Mouse (Mus musculus) midbrain, embryonic 11.5 days (tissue): ENCODE measurements around the gene Gm13030. TPM values are rescaled to one million over a fixed set of nuclear protein-coding genes. Genes with fewer than 3 reads are reported as not detected.

ENCODE experiments used
- ATAC-seq: fragments of 200-750 bp; cut with Nextera tagmentation; 2 replicates; pipeline ENCODE4 v1.8.0; 2017; ENCODE audit warnings: moderate TSS enrichment, moderate library complexity; ENCODE audit not compliant: low FRiP score
- DNase-seq: peaks from one replicate; pipeline ENCODE4 v3.0.0; 2015; ENCODE audit warnings: low spot score; ENCODE audit errors: missing footprints
- H3K27ac ChIP-seq: fragments of 300-500 bp; sonication (generic); 2 replicates; pipeline ENCODE4 v1.5.1; 2014; ENCODE audit warnings: low read depth, low read length
- H3K27me3 ChIP-seq: fragments of 300-500 bp; sonication (generic); 2 replicates; pipeline ENCODE4 v1.6.1; 2014; ENCODE audit warnings: mild to moderate bottlenecking, low read length, moderate library complexity, mixed read lengths; ENCODE audit not compliant: control insufficient read depth, insufficient read depth
- H3K36me3 ChIP-seq: fragments of 300-500 bp; sonication (generic); 2 replicates; pipeline ENCODE4 v1.6.1; 2014; ENCODE audit warnings: mild to moderate bottlenecking, low read length, moderate library complexity, mixed read lengths; ENCODE audit not compliant: control insufficient read depth, insufficient read depth
- H3K4me1 ChIP-seq: fragments of 300-500 bp; sonication (generic); 2 replicates; pipeline ENCODE4 v1.6.1; 2014; ENCODE audit warnings: low read length; ENCODE audit not compliant: control insufficient read depth, insufficient read depth
- H3K4me2 ChIP-seq: fragments of 300-500 bp; sonication (generic); 2 replicates; pipeline ENCODE4 v1.6.1; 2014; ENCODE audit warnings: mild to moderate bottlenecking, moderate library complexity
- H3K4me3 ChIP-seq: fragments of 300-500 bp; sonication (generic); 2 replicates; pipeline ENCODE4 v1.5.1; 2014; ENCODE audit warnings: low read depth, low read length
- H3K9ac ChIP-seq: fragments of 300-500 bp; sonication (generic); 2 replicates; pipeline ENCODE4 v1.6.1; 2014; ENCODE audit warnings: low read length
- H3K9me3 ChIP-seq: fragments of 300-500 bp; sonication (generic); 2 replicates; pipeline ENCODE4 v1.6.1; 2016; ENCODE audit warnings: low read length; ENCODE audit not compliant: control insufficient read depth
- WGBS: fragments of 180-500 bp; shearing (Covaris S2); extraction: QIAGEN DNeasy Blood & Tissue Kit; methylation state at CpG from one replicate; pipeline ENCODE4 v1.1.7; 2014; 5-methylcytosine and 5-hydroxymethylcytosine counted together
- polyA plus RNA-seq: library from polyadenylated mRNA; unstranded; fragments of >200 nt; fragmentation: Nextera tagmentation; extraction: Ambion mirVana; gene quantifications from 2 replicates; pipeline ENCODE4 v1.2.1, GENCODE M21; 2014

Gene Gm13030
- polyA plus RNA-seq, 1 experiment from 2014 or later: not detected

- H3K9ac ChIP-seq: peak overlapping the region; percentile 29; the same call in 1 of the 2 replicates
- WGBS: 10% methylated on average over 9 of the region's 9 CpGs
- no peak overlapping the region for H3K27ac ChIP-seq
- DNase-seq (peak; percentile 92), ATAC-seq (no peak)
- peak overlapping the region; percentile 23 for H3K4me3 ChIP-seq
- no peaks in the 10 kb centered on the region for H3K27me3 ChIP-seq
- no peaks in the 10 kb centered on the region for H3K4me1 ChIP-seq
- H3K4me2 ChIP-seq: peak overlapping the region; percentile 48
- no peaks in the 10 kb centered on the region for H3K9me3 ChIP-seq
- H3K36me3 ChIP-seq: no peaks in the 10 kb centered on the region
These were observed 14.5 kb downstream of the Gm13030 start for GRCm38 (mm10) chr4:138859245-138859644.

GRCm38 (mm10) chr4:138858446-138858845, 15.3 kb downstream of the Gm13030 start:
- Histone ChIP-seq H3K27ac (no peak overlapping the region), H3K4me2 (no peak overlapping the region), H3K27me3 (no peaks in the 10 kb centered on the region), H3K36me3 (no peaks in the 10 kb centered on the region), H3K9ac (no peak overlapping the region), H3K4me1 (no peaks in the 10 kb centered on the region), H3K9me3 (no peaks in the 10 kb centered on the region), H3K4me3 (no peak overlapping the region)
- ATAC-seq (no peak), DNase-seq (no peak)
- WGBS: 85% methylated on average over 15 of the region's 15 CpGs

GRCm38 (mm10) chr4:138857576-138857975, 16.2 kb downstream of the Gm13030 start:
- no peaks in the 10 kb centered on the region for H3K9me3 ChIP-seq
- H3K27me3 ChIP-seq: no peaks in the 10 kb centered on the region
- DNase-seq (no peak), ATAC-seq (no peak)
- H3K4me2 ChIP-seq: no peak overlapping the region
- no peaks in the 10 kb centered on the region for H3K36me3 ChIP-seq
- H3K4me3 ChIP-seq: no peak overlapping the region
- no peaks in the 10 kb centered on the region for H3K4me1 ChIP-seq
- H3K9ac ChIP-seq: no peak overlapping the region
- WGBS: 90% methylated on average over 10 of the region's 10 CpGs
- H3K27ac ChIP-seq: no peak overlapping the region

GRCm38 (mm10) chr4:138856491-138856890, 17.3 kb downstream of the Gm13030 start:
- no peaks in the 10 kb centered on the region for H3K36me3 ChIP-seq
- no peak overlapping the region for H3K9ac ChIP-seq
- H3K27ac ChIP-seq: no peak overlapping the region
- DNase-seq (peak; percentile 95), ATAC-seq (no peak)
- H3K9me3 ChIP-seq: no peaks in the 10 kb centered on the region
- WGBS: 39% methylated on average over 7 of the region's 7 CpGs
- no peak overlapping the region for H3K4me3 ChIP-seq
- H3K4me2 ChIP-seq: no peak overlapping the region
- H3K27me3 ChIP-seq: no peaks in the 10 kb centered on the region
- no peaks in the 10 kb centered on the region for H3K4me1 ChIP-seq

GRCm38 (mm10) chr4:138855092-138855632, 18.6 kb downstream of the Gm13030 start:
- H3K4me1 ChIP-seq: no peaks in the 10 kb centered on the region
- no peak overlapping the region for H3K4me3 ChIP-seq
- H3K27me3 ChIP-seq: no peaks in the 10 kb centered on the region
- 90% methylated on average over 9 of the region's 9 CpGs for WGBS
- no peaks in the 10 kb centered on the region for H3K36me3 ChIP-seq
- no peaks in the 10 kb centered on the region for H3K9me3 ChIP-seq
- no peak for DNase-seq
- H3K9ac ChIP-seq: no peak overlapping the region; the same call in 1 of the 2 replicates
- H3K4me2 ChIP-seq: no peak overlapping the region
- no peak for ATAC-seq
- H3K27ac ChIP-seq: no peak overlapping the region

- DNase-seq (no peak), ATAC-seq (no peak)
- no peaks in the 10 kb centered on the region for H3K4me1 ChIP-seq
- H3K9me3 ChIP-seq: no peaks in the 10 kb centered on the region
- no peaks in the 10 kb centered on the region for H3K27me3 ChIP-seq
- H3K27ac ChIP-seq: no peak overlapping the region
- no peaks in the 10 kb centered on the region for H3K36me3 ChIP-seq
- no peak overlapping the region for H3K9ac ChIP-seq
- H3K4me3 ChIP-seq: no peak overlapping the region
- no peak overlapping the region for H3K4me2 ChIP-seq
- WGBS: 82% methylated on average over 6 of the region's 6 CpGs
These were observed 20.8 kb downstream of the Gm13030 start for GRCm38 (mm10) chr4:138852961-138853360.

GRCm38 (mm10) chr4:138851463-138851862, 22.3 kb downstream of the Gm13030 start:
- no peak for ATAC-seq
- Histone ChIP-seq H3K4me2 (no peak overlapping the region), H3K27me3 (no peaks in the 10 kb centered on the region), H3K36me3 (no peaks in the 10 kb centered on the region), H3K4me3 (no peak overlapping the region), H3K27ac (no peak overlapping the region), H3K9ac (no peak overlapping the region), H3K9me3 (no peaks in the 10 kb centered on the region), H3K4me1 (no peaks in the 10 kb centered on the region)
- WGBS: 6% methylated on average over 4 of the region's 4 CpGs
- peak; percentile 98 for DNase-seq

- DNase-seq: no peak
- whole genome bisulfite sequencing: 93% methylated on average over 7 of the region's 7 CpGs
These were observed 32.4 kb downstream of the Gm13030 start for GRCm38 (mm10) chr4:138841386-138841785.

GRCm38 (mm10) chr4:138840726-138841125, 33.0 kb downstream of the Gm13030 start:
- WGBS: 81% methylated on average over 8 of the region's 8 CpGs
- Histone ChIP-seq H3K27me3 (no peaks in the 10 kb centered on the region), H3K4me3 (no peak overlapping the region), H3K27ac (no peak overlapping the region), H3K36me3 (no peaks in the 10 kb centered on the region), H3K4me1 (no peaks in the 10 kb centered on the region), H3K4me2 (no peak overlapping the region), H3K9ac (no peak overlapping the region), H3K9me3 (peaks cover 5% of the 10 kb centered on the region; the same call in 1 of the 2 replicates)
- ATAC-seq: no peak
- DNase-seq: no peak

More at GRCm38 (mm10) chr4:138841386-138841785, 32.4 kb downstream of the Gm13030 start:
- Histone ChIP-seq H3K9me3 (peaks cover 5% of the 10 kb centered on the region; the same call in 1 of the 2 replicates), H3K27me3 (no peaks in the 10 kb centered on the region), H3K36me3 (no peaks in the 10 kb centered on the region), H3K4me1 (no peaks in the 10 kb centered on the region), H3K4me2 (no peak overlapping the region), H3K27ac (no peak overlapping the region), H3K9ac (no peak overlapping the region), H3K4me3 (no peak overlapping the region)
- ATAC-seq: no peak
